Mouse (Mus musculus) embryonic fibroblast, embryonic 13.5 days (primary cell): ENCODE results near the gene Lrrc55. TPM values are rescaled to one million over a fixed set of nuclear protein-coding genes. Genes with fewer than 3 reads are reported as not detected.

ENCODE experiments used
- H3K27ac ChIP-seq: 2 replicates; pipeline ENCODE4 v1.5.1; 2012; ENCODE audit warnings: low read length, control low read depth, inconsistent platforms; ENCODE audit not compliant: insufficient read depth
- H3K4me1 ChIP-seq: 2 replicates; pipeline ENCODE4 v1.6.1; 2011; ENCODE audit warnings: low read length; ENCODE audit not compliant: control insufficient read depth, insufficient read depth
- H3K4me3 ChIP-seq: 2 replicates; pipeline ENCODE4 v1.5.1; 2011; ENCODE audit warnings: mild to moderate bottlenecking, control low read depth, low read length; ENCODE audit not compliant: insufficient read depth
- CTCF ChIP-seq: IDR thresholded peaks from 2 replicates; pipeline ENCODE4 v1.5.1; 2011; ENCODE audit warnings: mild to moderate bottlenecking, control low read depth, low read length, moderate library complexity, borderline replicate concordance; ENCODE audit not compliant: insufficient read depth
- POLR2A ChIP-seq: IDR thresholded peaks from 2 replicates; pipeline ENCODE4 v1.6.1; 2011; ENCODE audit warnings: low read depth, mild to moderate bottlenecking, control low read depth, low read length, moderate library complexity
- polyA plus RNA-seq: library from polyadenylated mRNA; stranded (reverse); fragments of >200 nt; gene quantifications from 2 replicates; pipeline ENCODE4 v1.2.4, GENCODE M21; 2011; ENCODE audit warnings: low read depth; ENCODE audit not compliant: missing spikeins, insufficient read length

Gene Lrrc55
- polyA plus RNA-seq, 1 experiment = not detected

- Histone ChIP-seq H3K27ac (no peak overlapping the region), H3K4me3 (no peak overlapping the region), H3K4me1 (no peaks in the 10 kb centered on the region)
- TF ChIP-seq CTCF (no peak), POLR2A (no peak)
Observed at GRCm38 (mm10) chr2:85136831-85137520, 60.0 kb downstream of the Lrrc55 start.

- Histone ChIP-seq H3K27ac (no peak within 1 kb of the TSS), H3K4me3 (no peak within 1 kb of the TSS), H3K4me1 (no peaks in the 10 kb centered on the region)
- TF ChIP-seq CTCF (no peak), POLR2A (no peak)
Observed at GRCm38 (mm10) chr2:85136089-85136488, 60.9 kb downstream of the Lrrc55 start, which contains the start of gene Aplnr. TSS of gene Aplnr (plus strand) at chr2:85136225.

GRCm38 (mm10) chr2:85135099-85135498 lies 61.9 kb downstream of the Lrrc55 start:
- H3K4me1 ChIP-seq = no peaks in the 10 kb centered on the region
- no peak overlapping the region for H3K27ac ChIP-seq
- no peak for TF ChIP-seq CTCF
- TF ChIP-seq POLR2A = no peak
- no peak overlapping the region for H3K4me3 ChIP-seq

- no peak overlapping the region for H3K27ac ChIP-seq
- no peak overlapping the region for H3K4me3 ChIP-seq
- TF ChIP-seq POLR2A = no peak
- no peak for TF ChIP-seq CTCF
- H3K4me1 ChIP-seq = no peaks in the 10 kb centered on the region
Observed at GRCm38 (mm10) chr2:85132204-85132603, 64.8 kb downstream of the Lrrc55 start.

- TF ChIP-seq CTCF = no peak
- no peak for TF ChIP-seq POLR2A
- H3K27ac ChIP-seq = no peak overlapping the region
- H3K4me3 ChIP-seq = no peak overlapping the region
- H3K4me1 ChIP-seq = no peaks in the 10 kb centered on the region
Observed at GRCm38 (mm10) chr2:85131724-85132123, 65.3 kb downstream of the Lrrc55 start.

- TF ChIP-seq POLR2A = no peak
- TF ChIP-seq CTCF = no peak
- Histone ChIP-seq H3K27ac (no peak overlapping the region), H3K4me1 (no peaks in the 10 kb centered on the region), H3K4me3 (no peak overlapping the region)
Observed at GRCm38 (mm10) chr2:85131226-85131625, 65.8 kb downstream of the Lrrc55 start.

- no peak overlapping the region for H3K4me3 ChIP-seq
- no peak overlapping the region for H3K27ac ChIP-seq
- no peaks in the 10 kb centered on the region for H3K4me1 ChIP-seq
- TF ChIP-seq CTCF (no peak), POLR2A (no peak)
Observed at GRCm38 (mm10) chr2:85129496-85129971, 67.5 kb downstream of the Lrrc55 start.

- H3K4me3 ChIP-seq = no peak overlapping the region
- no peaks in the 10 kb centered on the region for H3K4me1 ChIP-seq
- TF ChIP-seq POLR2A = no peak
- TF ChIP-seq CTCF = peak; percentile 93
- H3K27ac ChIP-seq = no peak overlapping the region
Observed at GRCm38 (mm10) chr2:85123869-85124535, 73.0 kb downstream of the Lrrc55 start.

GRCm38 (mm10) chr2:85123187-85123868 lies 73.7 kb downstream of the Lrrc55 start:
- Histone ChIP-seq H3K4me1 (no peaks in the 10 kb centered on the region), H3K4me3 (no peak overlapping the region), H3K27ac (no peak overlapping the region)
- TF ChIP-seq POLR2A (no peak), CTCF (no peak)

Other genes starting within 250 kb of the Lrrc55 start
- not detected in 2 replicates for gene Prg2, start 216.7 kb downstream of the Lrrc55 start, polyA plus RNA-seq
- gene Prg3, start 209.0 kb downstream of the Lrrc55 start, polyA plus RNA-seq = not detected in 2 replicates
- 178 and 208 TPM in 2 replicates for gene Ssrp1, start 160.0 kb downstream of the Lrrc55 start, polyA plus RNA-seq
- 4.2 and 5.2 TPM in 2 replicates for gene P2rx3, start 159.7 kb downstream of the Lrrc55 start, polyA plus RNA-seq
- gene Tnks1bp1, start 149.2 kb downstream of the Lrrc55 start, polyA plus RNA-seq = 118 and 155 TPM in 2 replicates
- not detected in 2 replicates for gene Aplnr, start 61.0 kb downstream of the Lrrc55 start, polyA plus RNA-seq
- not detected in 2 replicates for gene Olfr987, start 142.1 kb upstream of the Lrrc55 start, polyA plus RNA-seq
- not detected in 2 replicates for gene Olfr988, start 166.0 kb upstream of the Lrrc55 start, polyA plus RNA-seq
- not detected in 2 replicates for gene Olfr992, start 212.3 kb upstream of the Lrrc55 start, polyA plus RNA-seq
- not detected in 2 replicates for gene Olfr993, start 217.7 kb upstream of the Lrrc55 start, polyA plus RNA-seq
- not detected in 2 replicates for gene Olfr994, start 239.3 kb upstream of the Lrrc55 start, polyA plus RNA-seq
- gene Olfr995, start 246.4 kb upstream of the Lrrc55 start, polyA plus RNA-seq = not detected in 2 replicates